Mouse (Mus musculus) limb, embryonic 11.5 days (tissue): ENCODE results near the gene Atp1b3. TPM values are rescaled to one million over a fixed set of nuclear protein-coding genes. Genes with fewer than 3 reads are reported as not detected.

Source experiments
- ATAC-seq: fragments of 200-750 bp; cut with Nextera tagmentation; 2 replicates; pipeline ENCODE4 v1.8.0; 2017; ENCODE audit warnings: low read depth; ENCODE audit not compliant: insufficient number of reproducible peaks, low FRiP score, low TSS enrichment
- DNase-seq: peaks from one replicate; pipeline ENCODE4 v3.0.0-alpha.2; 2015; ENCODE audit warnings: low spot score
- H3K27ac ChIP-seq: fragments of 300-500 bp; sonication (generic); replicated peaks from 2 replicates; pipeline ENCODE4 v1.5.1; 2014; ENCODE audit warnings: low read depth, mild to moderate bottlenecking, low read length
- H3K27me3 ChIP-seq: fragments of 300-500 bp; sonication (generic); 2 replicates; pipeline ENCODE4 v1.6.1; 2014; ENCODE audit warnings: mild to moderate bottlenecking, low read length, mixed read lengths; ENCODE audit not compliant: control insufficient read depth, insufficient read depth
- H3K36me3 ChIP-seq: fragments of 300-500 bp; sonication (generic); 2 replicates; pipeline ENCODE4 v1.6.1; 2014; ENCODE audit warnings: mild to moderate bottlenecking, low read length, moderate library complexity, mixed read lengths; ENCODE audit not compliant: control insufficient read depth, insufficient read depth
- H3K4me1 ChIP-seq: fragments of 300-500 bp; sonication (generic); 2 replicates; pipeline ENCODE4 v1.6.1; 2014; ENCODE audit warnings: low read length, mixed read lengths; ENCODE audit not compliant: control insufficient read depth, insufficient read depth
- H3K4me2 ChIP-seq: fragments of 300-500 bp; sonication (generic); 2 replicates; pipeline ENCODE4 v1.6.1; 2014; ENCODE audit warnings: low read depth, mild to moderate bottlenecking, moderate library complexity; ENCODE audit not compliant: severe bottlenecking
- H3K4me3 ChIP-seq: fragments of 300-500 bp; sonication (generic); 2 replicates; pipeline ENCODE4 v1.5.1; 2014; ENCODE audit warnings: low read depth, low read length
- H3K9ac ChIP-seq: fragments of 300-500 bp; sonication (generic); 2 replicates; pipeline ENCODE4 v1.6.1; 2014; ENCODE audit warnings: mild to moderate bottlenecking, low read length
- H3K9me3 ChIP-seq: fragments of 300-500 bp; sonication (generic); 2 replicates; pipeline ENCODE4 v1.6.1; 2016; ENCODE audit warnings: low read length; ENCODE audit not compliant: control insufficient read depth
- WGBS: fragments of 180-500 bp; shearing (Covaris S2); extraction: QIAGEN DNeasy Blood & Tissue Kit; methylation state at CpG from one replicate; pipeline ENCODE4 v1.1.7; 2014; 5-methylcytosine and 5-hydroxymethylcytosine counted together
- polyA plus RNA-seq: library from polyadenylated mRNA; unstranded; fragments of >200 nt; fragmentation: Nextera tagmentation; extraction: Ambion mirVana; gene quantifications from 2 replicates; pipeline ENCODE4 v1.2.1, GENCODE M21; 2014

Atp1b3 gene
- polyA plus RNA-seq, 1 experiment from 2014 or later, result 154 TPM

DNA sequence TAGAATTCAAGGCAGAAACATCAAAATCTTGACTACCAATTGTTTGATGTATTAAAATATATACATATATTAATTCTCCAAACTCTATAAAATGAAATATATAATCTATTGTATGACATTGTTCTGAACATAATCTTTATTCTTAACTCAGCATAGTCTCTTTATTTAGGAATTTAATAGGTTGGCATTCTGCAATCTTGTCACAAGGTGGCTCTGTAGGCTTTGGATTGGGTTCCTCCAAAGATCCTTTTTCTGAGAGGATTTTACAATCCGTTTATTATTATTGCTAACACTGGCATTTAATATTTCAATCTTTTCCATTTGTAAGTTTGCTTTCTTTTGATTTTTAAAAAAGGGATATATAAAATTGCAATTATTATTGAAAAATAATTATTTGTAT is 79.3 kb downstream of the Atp1b3 start:
- Histone ChIP-seq H3K4me2 (no peak overlapping the region), H3K36me3 (no peaks in the 10 kb centered on the region; the same call in 1 of the 2 replicates), H3K9ac (no peak overlapping the region), H3K27me3 (no peaks in the 10 kb centered on the region), H3K4me1 (no peaks in the 10 kb centered on the region), H3K4me3 (no peak overlapping the region), H3K9me3 (no peaks in the 10 kb centered on the region), H3K27ac (no peak overlapping the region)
- DNase-seq, result no peak
- WGBS, result 43% methylated on average over 1 of the region's 1 CpGs
- no peak for ATAC-seq

Other genes starting within 250 kb of the Atp1b3 start
- 4.1 and 5.0 TPM in 2 replicates for gene Gk5, start 245.1 kb downstream of the Atp1b3 start, polyA plus RNA-seq
- gene Tfdp2, start 168.2 kb downstream of the Atp1b3 start, polyA plus RNA-seq, result 65.8 and 66.0 TPM in 2 replicates
- gene Rnf7, start 114.2 kb upstream of the Atp1b3 start, polyA plus RNA-seq, result 275 and 276 TPM in 2 replicates
- gene Gm28729, start 160.8 kb upstream of the Atp1b3 start, polyA plus RNA-seq, result not detected in 2 replicates